Mouse (Mus musculus): Measurements from ENCODE around the gene Itpr1. TPM values are rescaled to one million over a fixed set of nuclear protein-coding genes. Genes with fewer than 3 reads are reported as not detected.
A peak's percentile ranks its signal among the peaks of the same experiment; 100 is the strongest.

The Itpr1 gene
- polyA plus RNA-seq, 1 experiment from 2014 or later, result 10.2 TPM

DNA sequence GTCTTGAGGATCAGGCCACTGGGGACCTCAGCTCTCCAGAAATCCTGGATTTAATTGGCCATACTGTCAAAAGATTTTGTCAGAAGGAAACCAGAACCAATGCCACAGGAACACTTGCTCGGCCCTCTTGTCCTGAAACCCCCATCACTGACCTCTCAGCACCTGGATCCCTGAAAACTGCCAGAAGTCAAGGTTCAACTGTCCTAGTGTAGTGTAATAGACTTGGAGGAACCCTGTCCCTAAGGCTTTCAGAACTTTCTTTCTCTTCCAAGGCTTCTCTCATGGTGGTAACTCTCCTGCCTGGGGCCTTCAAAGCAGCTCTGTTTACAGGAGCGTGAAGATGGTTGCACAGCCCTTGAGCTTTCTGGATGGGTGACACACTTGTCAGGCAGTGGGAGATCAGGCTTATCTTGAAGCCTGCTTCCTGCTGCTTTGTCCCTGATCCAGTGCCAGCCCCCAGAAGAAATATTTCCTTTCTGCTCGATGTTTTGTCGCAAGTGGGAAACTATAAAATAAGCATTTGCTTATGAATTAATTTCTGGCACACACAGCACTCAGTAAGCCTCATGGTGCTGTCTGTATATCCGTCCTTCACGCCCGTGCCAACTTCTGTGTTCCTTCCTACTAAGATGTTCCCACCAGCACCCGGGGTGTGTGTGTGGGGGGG, 234.4 kb downstream of the Itpr1 start:
- no peak for ATAC-seq (ENCODE audit: low FRiP score)
- 90% methylated on average over 8 of the region's 8 CpGs for WGBS
- Histone ChIP-seq H3K4me2 (no peak overlapping the region), H3K4me3 (replicated peaks) (no peak overlapping the region), H3K36me3 (replicated peaks) (no peaks in the 10 kb centered on the region), H3K9ac (no peak overlapping the region), H3K27ac (no peak overlapping the region), H3K4me1 (no peaks in the 10 kb centered on the region), H3K27me3 (no peaks in the 10 kb centered on the region), H3K9me3 (no peaks in the 10 kb centered on the region)

DNA sequence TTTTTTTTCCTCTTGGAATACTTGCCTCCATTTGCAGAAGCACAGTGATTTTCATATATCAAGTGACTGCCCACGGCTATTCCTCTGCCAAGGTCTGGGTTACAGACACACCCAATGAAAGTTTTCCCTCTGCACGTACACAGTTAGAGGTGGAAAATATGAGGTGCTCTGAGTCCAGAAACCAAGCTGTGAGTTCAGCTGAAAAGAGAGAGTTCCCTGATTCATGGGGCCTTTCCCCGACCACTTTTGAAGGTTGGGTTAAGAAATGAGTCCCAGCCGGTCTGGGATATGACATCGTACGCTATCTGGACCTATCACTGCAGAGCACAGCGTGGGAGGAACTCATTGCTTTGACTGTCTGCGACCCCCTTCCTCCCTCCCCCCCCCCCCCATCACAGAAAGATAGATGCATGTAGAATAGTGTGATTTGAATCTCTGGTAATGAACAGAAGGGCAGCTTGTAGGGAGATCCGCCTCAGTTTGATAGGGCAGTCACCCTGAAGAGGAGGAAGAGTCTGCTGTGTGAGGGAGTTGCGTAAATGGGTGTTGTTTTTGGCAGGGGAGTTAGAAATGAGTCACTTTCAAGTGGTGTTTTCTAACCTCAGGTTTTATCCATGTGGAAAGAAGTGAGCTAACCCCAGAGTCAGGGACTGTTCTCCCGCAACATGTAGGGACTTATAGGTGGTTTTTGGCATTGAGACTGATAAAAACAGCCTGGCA, 235.3 kb downstream of the Itpr1 start:
- H3K27ac ChIP-seq, result no peak overlapping the region
- no peak overlapping the region for H3K9ac ChIP-seq
- H3K9me3 ChIP-seq, result no peaks in the 10 kb centered on the region
- H3K27me3 ChIP-seq, result no peaks in the 10 kb centered on the region
- no peaks in the 10 kb centered on the region for H3K4me1 ChIP-seq
- no peak for ATAC-seq (ENCODE audit: low FRiP score)
- H3K36me3 ChIP-seq (replicated peaks), result no peaks in the 10 kb centered on the region
- 80% methylated on average over 11 of the region's 11 CpGs for WGBS
- H3K4me2 ChIP-seq, result no peak overlapping the region
- H3K4me3 ChIP-seq (replicated peaks), result no peak overlapping the region

DNA sequence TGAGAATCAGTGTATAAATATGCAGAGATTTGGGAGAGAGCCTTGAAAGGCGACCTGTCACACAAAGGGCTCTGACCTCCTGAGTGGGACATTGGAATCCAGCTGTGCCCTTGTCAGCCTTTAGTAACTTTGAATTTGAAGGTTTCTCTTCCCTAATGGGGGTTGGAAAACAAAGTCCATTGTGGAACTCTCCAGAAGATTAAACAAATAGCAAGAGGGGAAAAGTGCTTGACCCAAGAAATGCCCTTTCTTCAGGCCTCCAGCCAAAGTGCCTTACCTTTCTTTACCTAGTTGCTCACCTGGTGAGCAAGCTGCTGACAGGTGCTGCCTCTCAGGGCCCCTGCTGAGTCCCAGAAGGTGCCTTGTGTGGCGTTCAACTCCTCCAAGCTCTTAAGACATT, 236.0 kb downstream of the Itpr1 start:
- no peak overlapping the region for H3K4me2 ChIP-seq
- H3K4me1 ChIP-seq, result 0 out of 2 replicates have a peak, but pooled peaks cover under 1% of the 10 kb centered on the region
- H3K27me3 ChIP-seq, result no peaks in the 10 kb centered on the region
- 17% methylated on average over 2 of the region's 2 CpGs for WGBS
- no peaks in the 10 kb centered on the region for H3K36me3 ChIP-seq (replicated peaks)
- H3K4me3 ChIP-seq (replicated peaks), result no peak overlapping the region
- no peak overlapping the region for H3K27ac ChIP-seq
- no peak for ATAC-seq (ENCODE audit: low FRiP score)
- no peak overlapping the region for H3K9ac ChIP-seq
- H3K9me3 ChIP-seq, result no peaks in the 10 kb centered on the region

DNA sequence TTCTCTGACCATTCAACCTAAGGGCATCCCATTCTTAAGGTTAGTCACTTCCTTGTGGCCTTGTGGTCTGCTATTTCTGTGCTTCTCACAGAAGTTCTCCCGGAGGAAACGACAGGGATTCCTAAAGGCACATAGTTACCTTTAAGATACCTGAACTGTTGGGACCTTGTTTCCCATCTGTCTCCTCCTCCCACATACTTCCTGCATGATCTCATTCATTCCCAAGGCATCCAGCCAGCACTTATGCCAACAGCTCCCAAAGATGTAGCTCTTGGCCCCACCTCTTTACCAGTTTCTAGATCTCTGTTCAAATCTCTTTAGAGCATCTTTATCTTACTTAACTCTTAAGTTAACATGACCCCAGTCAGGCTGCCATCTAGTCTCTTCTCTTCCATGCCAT, 238.6 kb downstream of the Itpr1 start:
- ATAC-seq (ENCODE audit: low FRiP score), result no peak
- H3K36me3 ChIP-seq (replicated peaks), result no peaks in the 10 kb centered on the region
- H3K27me3 ChIP-seq, result peaks cover 4% of the 10 kb centered on the region; the same call in 1 of the 2 replicates
- no peak overlapping the region for H3K4me2 ChIP-seq
- 97% methylated on average over 2 of the region's 2 CpGs for WGBS
- no peaks in the 10 kb centered on the region for H3K9me3 ChIP-seq
- H3K9ac ChIP-seq, result no peak overlapping the region
- no peak overlapping the region for H3K4me3 ChIP-seq (replicated peaks)
- H3K4me1 ChIP-seq, result peaks cover 16% of the 10 kb centered on the region
- H3K27ac ChIP-seq, result no peak overlapping the region

DNA sequence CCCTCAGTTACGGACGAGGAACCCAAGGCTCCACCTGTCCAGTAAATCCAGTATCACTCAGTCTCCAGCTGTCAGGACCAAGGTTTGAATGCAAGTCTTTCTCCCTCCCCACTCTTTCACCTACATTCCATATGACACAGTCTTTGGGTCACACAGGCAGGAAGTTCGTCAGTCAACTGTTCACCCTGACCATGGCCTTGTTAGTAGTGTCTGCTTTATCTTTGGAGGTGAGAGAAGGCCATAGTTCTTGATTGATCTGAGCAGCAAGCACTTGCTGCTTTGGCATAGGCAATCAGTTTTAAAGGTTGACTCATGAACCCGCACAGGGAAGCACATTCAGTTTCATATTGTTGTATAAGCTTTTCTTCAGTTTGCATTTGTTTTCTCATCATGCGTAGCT, 240.7 kb downstream of the Itpr1 start:
- peaks cover 4% of the 10 kb centered on the region; the same call in 1 of the 2 replicates for H3K27me3 ChIP-seq
- H3K4me1 ChIP-seq, result peaks cover 34% of the 10 kb centered on the region

DNA sequence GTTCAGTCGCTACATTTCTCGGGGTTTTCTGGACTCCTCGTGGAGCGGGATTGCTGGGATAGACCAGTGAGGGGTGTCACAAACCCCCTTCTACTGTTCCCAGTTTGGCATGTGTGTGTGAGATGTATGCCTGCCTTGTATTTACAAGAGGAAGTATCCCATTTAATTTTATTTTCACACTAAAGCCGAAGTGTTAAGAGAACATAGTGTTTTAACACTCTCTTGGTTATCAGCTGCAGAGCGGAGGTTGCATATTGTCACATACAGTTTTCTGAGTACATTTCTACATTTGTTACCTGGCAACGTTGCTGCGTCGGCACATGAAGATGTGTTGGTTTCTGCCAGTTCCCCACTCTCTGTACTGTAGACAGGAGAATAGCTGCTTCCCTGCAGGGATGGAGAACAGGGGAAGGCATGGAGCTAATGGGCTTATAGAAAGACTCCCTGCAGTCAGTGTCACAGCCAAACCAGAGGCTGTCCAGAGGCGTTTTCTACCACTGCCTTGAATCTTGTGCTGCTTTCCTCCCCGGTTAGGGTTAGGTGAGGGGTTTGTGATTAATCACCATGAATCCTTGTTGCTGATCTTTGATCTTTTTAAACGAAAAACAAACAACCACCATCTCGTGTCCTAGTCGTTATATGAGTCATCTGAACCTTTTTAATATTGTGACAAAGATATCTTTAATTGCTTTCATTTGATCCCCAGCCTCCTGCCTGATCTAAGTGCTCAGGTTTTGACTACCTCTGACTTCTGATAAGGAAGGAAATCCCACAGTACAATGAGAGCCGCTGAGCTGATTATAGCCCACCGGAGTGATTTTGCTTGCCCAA, 241.4 kb downstream of the Itpr1 start:
- H3K4me2 ChIP-seq, result no peak overlapping the region
- H3K9ac ChIP-seq, result no peak overlapping the region
- H3K4me3 ChIP-seq (replicated peaks), result no peak overlapping the region
- ATAC-seq (ENCODE audit: low FRiP score), result no peak
- H3K36me3 ChIP-seq (replicated peaks), result no peaks in the 10 kb centered on the region
- no peak overlapping the region for H3K27ac ChIP-seq
- peaks cover 4% of the 10 kb centered on the region; the same call in 1 of the 2 replicates for H3K27me3 ChIP-seq
- 64% methylated on average over 16 of the region's 16 CpGs for WGBS
- peaks cover 34% of the 10 kb centered on the region for H3K4me1 ChIP-seq
- no peaks in the 10 kb centered on the region for H3K9me3 ChIP-seq

More for the DNA sequence above, 240.7 kb downstream of the Itpr1 start:
- ATAC-seq (ENCODE audit: low FRiP score), result no peak
- Histone ChIP-seq H3K36me3 (replicated peaks) (no peaks in the 10 kb centered on the region), H3K9me3 (no peaks in the 10 kb centered on the region), H3K4me2 (no peak overlapping the region), H3K27ac (no peak overlapping the region), H3K4me3 (replicated peaks) (no peak overlapping the region), H3K9ac (no peak overlapping the region)
- 90% methylated on average over 5 of the region's 5 CpGs for WGBS

DNA sequence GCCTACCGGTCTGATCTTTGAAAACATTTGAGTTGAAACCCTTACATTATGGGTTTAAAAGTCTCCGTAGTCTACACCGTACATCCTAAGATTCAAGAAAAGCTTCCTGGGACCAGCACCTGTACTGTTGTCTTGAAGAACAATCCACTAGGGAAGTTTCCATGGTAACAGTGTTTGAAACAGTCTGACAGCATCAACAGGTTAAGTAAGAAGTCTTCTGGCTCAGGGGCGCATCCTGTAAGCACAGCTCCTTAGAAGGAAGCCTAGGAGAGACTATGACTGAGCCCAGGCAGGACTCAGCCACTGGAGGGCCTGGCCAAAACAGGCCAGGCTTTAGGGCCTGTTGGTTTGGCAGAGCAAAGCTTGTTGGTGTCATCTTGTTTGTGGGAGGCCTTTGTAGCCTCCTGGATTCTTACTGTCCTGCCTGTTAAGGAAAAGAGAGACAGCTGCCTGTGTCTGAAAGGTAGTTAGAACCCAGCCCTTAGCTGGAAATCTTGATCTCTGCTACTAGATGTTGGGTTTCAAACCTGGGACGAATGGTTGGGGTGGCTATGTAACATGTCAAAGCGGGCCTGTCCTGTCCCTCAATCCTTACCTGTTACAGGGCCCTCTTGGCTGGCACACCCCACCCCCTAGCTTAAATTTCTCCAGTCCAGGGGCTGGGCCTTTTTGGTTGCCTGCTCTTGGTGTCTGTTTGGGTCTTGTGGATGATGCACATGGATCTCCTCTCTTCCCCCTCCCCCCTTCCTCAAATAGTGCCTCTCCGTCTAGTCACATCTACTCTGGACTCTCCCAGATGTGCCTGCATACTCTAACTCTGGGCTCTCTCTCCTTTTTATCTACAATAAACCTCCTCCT, 242.3 kb downstream of the Itpr1 start:
- Histone ChIP-seq H3K27me3 (peaks cover 4% of the 10 kb centered on the region; the same call in 1 of the 2 replicates), H3K4me1 (peaks cover 34% of the 10 kb centered on the region), H3K9me3 (no peaks in the 10 kb centered on the region), H3K4me3 (replicated peaks) (no peak overlapping the region), H3K4me2 (no peak overlapping the region), H3K27ac (no peak overlapping the region), H3K9ac (no peak overlapping the region), H3K36me3 (replicated peaks) (no peaks in the 10 kb centered on the region)
- ATAC-seq (ENCODE audit: low FRiP score), result no peak
- 84% methylated on average over 7 of the region's 7 CpGs for WGBS

DNA sequence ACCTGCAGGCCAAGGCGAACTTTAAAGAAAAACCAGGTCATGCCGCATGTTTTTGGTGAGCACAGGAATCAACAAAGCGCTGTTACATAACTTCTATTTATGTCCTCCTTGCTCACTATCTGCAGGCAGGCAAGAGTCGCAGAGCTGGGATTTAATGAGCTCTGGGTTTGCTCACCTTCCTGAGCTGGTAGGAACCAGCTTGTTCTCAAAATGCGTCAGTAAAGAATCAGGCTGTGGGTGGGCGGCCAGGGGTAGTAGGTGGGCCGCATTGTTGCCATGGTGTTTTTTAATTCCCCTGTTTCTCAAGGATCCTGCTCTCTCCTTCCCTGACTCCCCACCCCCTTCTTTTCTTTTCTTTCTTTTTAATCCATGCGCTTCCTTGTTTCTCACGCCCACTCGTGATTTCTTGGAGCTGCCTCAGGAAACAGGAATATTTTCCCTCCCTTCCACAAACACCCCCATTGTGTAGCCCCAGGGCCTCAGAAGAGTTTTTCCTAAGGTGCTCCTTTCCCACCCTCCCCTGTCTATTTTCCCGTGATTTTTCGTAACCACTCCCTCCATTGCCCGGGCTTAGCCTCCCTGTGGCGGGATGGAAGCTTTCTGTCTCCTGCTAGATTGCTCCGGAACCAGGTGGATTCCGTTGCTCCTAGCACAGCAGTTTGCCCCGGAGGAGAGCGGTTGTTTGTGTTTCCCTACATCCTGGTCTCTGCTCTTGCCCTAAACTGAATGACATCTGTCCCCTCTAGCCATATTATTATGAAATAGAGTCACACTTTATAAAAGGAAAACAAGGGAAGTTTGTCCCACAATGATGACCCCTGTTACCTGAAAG, 243.6 kb downstream of the Itpr1 start:
- Histone ChIP-seq H3K4me2 (peak overlapping the region; percentile 51), H3K4me3 (replicated peaks) (peak overlapping the region; percentile 14; the same call in 1 of the 2 replicates), H3K9ac (no peak overlapping the region), H3K4me1 (peaks cover 34% of the 10 kb centered on the region), H3K9me3 (no peaks in the 10 kb centered on the region), H3K27ac (peak overlapping the region; percentile 65), H3K27me3 (peaks cover 4% of the 10 kb centered on the region; the same call in 1 of the 2 replicates), H3K36me3 (replicated peaks) (no peaks in the 10 kb centered on the region)
- WGBS, result 3% methylated on average over 18 of the region's 18 CpGs
- peak; percentile 59 for ATAC-seq (ENCODE audit: low FRiP score)

DNA sequence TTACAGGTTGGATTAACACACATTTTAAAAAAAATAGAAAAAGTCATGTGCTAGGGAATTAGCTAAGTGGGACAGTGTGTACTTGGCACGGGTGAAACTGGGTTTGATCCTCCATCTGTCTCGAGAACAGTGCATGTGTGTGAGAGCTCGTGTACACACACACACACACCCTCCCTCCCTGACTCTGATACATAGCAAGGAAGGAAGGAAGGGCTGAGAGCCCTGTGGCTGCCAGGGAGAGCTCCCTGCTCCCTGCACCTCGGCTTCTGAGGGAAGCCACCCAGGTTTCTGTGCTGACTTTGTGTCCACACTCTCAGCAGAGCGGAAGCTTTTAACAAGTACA, 244.1 kb downstream of the Itpr1 start:
- 4% methylated on average over 3 of the region's 5 CpGs for WGBS
- Histone ChIP-seq H3K4me2 (peak overlapping the region; percentile 51), H3K27me3 (peaks cover 4% of the 10 kb centered on the region; the same call in 1 of the 2 replicates), H3K4me3 (replicated peaks) (no peak overlapping the region), H3K9me3 (no peaks in the 10 kb centered on the region), H3K36me3 (replicated peaks) (no peaks in the 10 kb centered on the region), H3K27ac (0 out of 2 replicates have a peak overlapping the region, but pooled peaks have one; percentile 65), H3K9ac (no peak overlapping the region), H3K4me1 (peaks cover 34% of the 10 kb centered on the region)
- ATAC-seq (ENCODE audit: low FRiP score), result peak; percentile 55

DNA sequence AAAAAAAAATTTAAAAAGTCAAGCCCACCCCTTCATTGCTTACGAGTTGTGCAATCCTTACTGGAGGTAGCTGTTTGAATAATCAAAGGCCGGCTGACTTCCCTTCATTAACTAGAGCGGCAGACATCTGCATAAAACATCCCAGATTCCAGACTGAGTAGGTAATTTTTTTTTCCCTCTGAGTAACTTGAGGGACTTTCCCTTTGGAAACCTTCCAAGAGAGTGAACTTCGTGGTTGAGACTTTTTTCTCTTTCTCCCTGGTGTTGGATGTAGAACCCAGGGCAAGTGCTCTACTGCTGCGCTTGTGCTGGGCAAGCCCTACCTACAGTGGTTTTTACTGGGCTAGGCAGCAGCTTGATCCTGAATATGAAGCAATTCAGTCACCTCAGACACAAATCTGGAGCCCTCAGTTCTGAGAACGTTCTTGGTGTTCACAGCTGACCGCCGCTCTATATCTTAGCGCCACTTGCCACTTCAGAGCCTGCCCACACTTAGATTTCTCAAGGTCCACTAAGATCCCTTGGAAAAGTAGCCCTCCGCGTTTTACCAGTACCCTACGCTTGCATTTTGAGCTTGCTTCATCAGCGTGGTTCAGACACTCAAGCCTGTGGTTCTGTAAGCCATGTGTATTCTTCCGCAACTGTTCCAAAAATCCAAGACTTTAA, 244.8 kb downstream of the Itpr1 start:
- WGBS, result 48% methylated on average over 14 of the region's 14 CpGs
- Histone ChIP-seq H3K9ac (no peak overlapping the region), H3K36me3 (replicated peaks) (no peaks in the 10 kb centered on the region), H3K27me3 (peaks cover 4% of the 10 kb centered on the region; the same call in 1 of the 2 replicates), H3K4me1 (peaks cover 34% of the 10 kb centered on the region), H3K9me3 (no peaks in the 10 kb centered on the region), H3K27ac (peak overlapping the region; percentile 65), H3K4me2 (peak overlapping the region; percentile 51; the same call in 1 of the 2 replicates), H3K4me3 (replicated peaks) (no peak overlapping the region)
- no peak for ATAC-seq (ENCODE audit: low FRiP score)

Measured in forebrain, embryonic 12.5 days (tissue).